Mouse (Mus musculus) limb, embryonic 10.5 days (tissue): ENCODE measurements around the gene Cd93. TPM values are rescaled to one million over a fixed set of nuclear protein-coding genes. Genes with fewer than 3 reads are reported as not detected.
A peak's percentile ranks its signal among the peaks of the same experiment; 100 is the strongest.

Source experiments
- DNase-seq: peaks from one replicate; pipeline ENCODE4 v3.0.0-alpha.2; 2017; ENCODE audit warnings: low spot score
- H3K27ac ChIP-seq: fragments of 300-500 bp; sonication (generic); 2 replicates; pipeline ENCODE4 v1.5.1; 2016; ENCODE audit warnings: mild to moderate bottlenecking
- H3K27me3 ChIP-seq: fragments of 300-500 bp; sonication (generic); 2 replicates; pipeline ENCODE4 v1.6.1; 2016; ENCODE audit warnings: low read depth, mild to moderate bottlenecking; ENCODE audit not compliant: poor library complexity, severe bottlenecking
- H3K36me3 ChIP-seq: fragments of 300-500 bp; sonication (generic); 2 replicates; pipeline ENCODE4 v1.6.1; 2016; ENCODE audit warnings: mild to moderate bottlenecking, moderate library complexity
- H3K4me1 ChIP-seq: fragments of 300-500 bp; sonication (generic); 2 replicates; pipeline ENCODE4 v1.6.1; 2016
- H3K4me3 ChIP-seq: fragments of 300-500 bp; sonication (generic); 2 replicates; pipeline ENCODE4 v1.5.1; 2016; ENCODE audit warnings: mild to moderate bottlenecking, moderate library complexity
- H3K9me3 ChIP-seq: fragments of 300-500 bp; sonication (generic); replicated peaks from 2 replicates; pipeline ENCODE4 v1.6.1; 2016; ENCODE audit warnings: mild to moderate bottlenecking
- WGBS: fragments of 180-500 bp; shearing (Covaris S2); methylation state at CpG from one replicate; pipeline ENCODE4 v1.1.7; 2016; 5-methylcytosine and 5-hydroxymethylcytosine counted together
- polyA plus RNA-seq: library from polyadenylated mRNA; unstranded; fragments of >200 nt; fragmentation: Nextera tagmentation; extraction: Ambion mirVana; gene quantifications from 2 replicates; pipeline ENCODE4 v1.2.1, GENCODE M21; 2016

The Cd93 gene
- polyA plus RNA-seq: 5.0 and 5.5 TPM in 2 replicates

DNA sequence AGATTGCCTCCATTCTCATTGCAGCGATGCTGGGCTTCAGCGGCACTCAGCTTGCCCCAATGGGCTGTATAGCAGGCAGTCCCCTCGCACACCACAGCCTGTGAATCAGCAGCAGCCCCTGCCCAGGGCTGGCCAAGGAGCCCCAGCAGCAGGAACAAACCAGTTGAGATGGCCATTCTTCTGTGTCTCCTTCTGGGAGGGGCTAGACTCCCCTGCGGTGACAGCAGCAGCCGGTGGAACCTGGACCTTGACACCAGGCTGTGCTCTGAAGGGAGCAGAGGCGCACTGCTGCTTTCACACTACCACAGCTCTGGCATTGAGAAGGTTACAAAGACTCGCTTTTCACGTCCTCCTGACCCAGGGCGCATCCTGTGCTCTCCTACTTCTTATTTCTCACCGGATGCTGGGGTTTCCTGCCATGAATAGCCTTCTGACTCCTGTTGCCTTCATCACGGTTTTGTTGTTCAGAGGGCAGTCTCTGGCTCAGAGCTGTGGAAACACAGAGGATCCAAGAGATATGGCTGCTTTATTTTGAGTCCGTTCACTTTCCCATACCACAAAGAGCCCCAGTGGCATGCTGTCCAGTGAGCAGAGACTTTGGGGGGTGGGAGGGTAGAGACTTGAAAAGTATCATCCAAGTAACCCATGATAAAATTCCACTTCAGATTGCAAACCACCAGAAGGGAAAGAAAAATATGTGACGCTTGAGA is at the start of gene Cd93:
Gene Cd93 (minus strand): TSS at position 315 of the 710 bp plus-strand sequence.
- WGBS: 57% methylated on average over 13 of the region's 13 CpGs
- peak within 1 kb of the TSS; percentile 18 for H3K4me3 ChIP-seq
- DNase-seq: no peak
- no peaks in the 10 kb centered on the region for H3K36me3 ChIP-seq
- no peaks in the 10 kb centered on the region for H3K9me3 ChIP-seq
- H3K27ac ChIP-seq: peak within 1 kb of the TSS; percentile 68
- no peaks in the 10 kb centered on the region for H3K4me1 ChIP-seq
- 0 out of 2 replicates have a peak, but pooled peaks cover 4% of the 10 kb centered on the region for H3K27me3 ChIP-seq

DNA sequence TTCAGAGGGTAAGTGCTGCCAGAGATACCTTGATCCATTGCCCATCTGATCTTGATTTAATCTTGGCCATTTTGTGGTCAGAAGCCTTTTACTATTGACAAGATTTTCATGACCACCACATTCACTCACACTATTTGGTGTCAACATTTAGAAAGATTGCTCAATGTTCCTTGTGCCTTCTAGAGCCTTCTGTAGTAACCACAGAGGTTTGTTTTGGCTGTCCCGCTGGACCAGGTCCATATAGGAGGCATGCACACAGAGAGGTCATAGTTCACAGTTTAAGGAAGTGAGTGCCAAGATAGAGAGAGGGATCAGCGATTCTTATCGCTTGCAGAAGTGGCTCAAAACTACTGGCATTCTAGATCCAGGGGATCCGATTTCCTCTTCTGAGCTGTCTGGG is 48.7 kb upstream of the Cd93 start:
- WGBS: 78% methylated on average over 4 of the region's 4 CpGs
- Histone ChIP-seq H3K9me3 (no peaks in the 10 kb centered on the region), H3K27ac (no peak overlapping the region), H3K36me3 (no peaks in the 10 kb centered on the region), H3K4me3 (no peak overlapping the region), H3K27me3 (no peaks in the 10 kb centered on the region), H3K4me1 (no peaks in the 10 kb centered on the region)
- no peak for DNase-seq

DNA sequence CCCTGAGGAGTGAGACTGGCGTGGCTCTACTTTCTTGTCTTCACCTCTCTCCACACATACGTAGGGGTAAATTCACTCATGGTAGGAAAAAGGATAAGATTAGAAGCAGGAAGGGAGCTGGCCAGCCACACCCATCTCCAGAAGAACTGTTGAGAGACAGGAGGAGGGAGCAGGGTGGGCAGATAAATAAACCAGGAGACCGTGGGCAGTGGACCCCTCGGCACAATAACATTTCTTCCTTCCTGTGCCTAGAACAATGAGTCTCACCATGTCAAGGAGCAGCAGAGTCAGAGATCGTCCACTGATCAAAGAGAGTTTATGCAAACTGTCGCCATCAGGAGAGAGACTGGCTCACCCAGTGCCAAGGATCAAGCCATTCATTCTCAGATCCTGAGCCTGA is 46.8 kb upstream of the Cd93 start:
- no peak overlapping the region for H3K27ac ChIP-seq
- H3K9me3 ChIP-seq: no peaks in the 10 kb centered on the region
- no peaks in the 10 kb centered on the region for H3K27me3 ChIP-seq
- no peaks in the 10 kb centered on the region for H3K4me1 ChIP-seq
- H3K4me3 ChIP-seq: no peak overlapping the region
- no peaks in the 10 kb centered on the region for H3K36me3 ChIP-seq
- WGBS: 68% methylated on average over 6 of the region's 6 CpGs
- no peak for DNase-seq

DNA sequence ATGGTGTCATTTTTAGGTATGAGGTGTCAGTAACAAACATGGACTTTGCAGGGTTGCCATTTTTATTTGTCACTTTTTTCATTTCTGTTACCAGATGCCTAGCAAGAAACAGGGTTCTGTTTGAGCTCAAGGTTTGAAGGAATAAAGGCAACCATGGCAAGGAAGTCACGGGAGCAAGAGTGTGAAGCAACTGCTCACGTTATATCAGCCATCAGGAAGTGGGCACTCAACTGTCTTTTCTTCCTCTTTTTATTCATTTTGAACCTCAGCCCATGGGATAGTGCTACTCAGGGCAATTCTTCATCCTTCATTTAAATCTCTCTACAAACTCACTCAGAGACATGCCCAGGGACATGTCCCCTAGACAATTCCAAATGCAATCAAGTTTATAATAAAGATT is 45.5 kb upstream of the Cd93 start:
- no peaks in the 10 kb centered on the region for H3K4me1 ChIP-seq
- no peak overlapping the region for H3K27ac ChIP-seq
- H3K36me3 ChIP-seq: no peaks in the 10 kb centered on the region
- WGBS: 88% methylated on average over 2 of the region's 2 CpGs
- no peaks in the 10 kb centered on the region for H3K9me3 ChIP-seq
- H3K27me3 ChIP-seq: no peaks in the 10 kb centered on the region
- DNase-seq: no peak
- no peak overlapping the region for H3K4me3 ChIP-seq

DNA sequence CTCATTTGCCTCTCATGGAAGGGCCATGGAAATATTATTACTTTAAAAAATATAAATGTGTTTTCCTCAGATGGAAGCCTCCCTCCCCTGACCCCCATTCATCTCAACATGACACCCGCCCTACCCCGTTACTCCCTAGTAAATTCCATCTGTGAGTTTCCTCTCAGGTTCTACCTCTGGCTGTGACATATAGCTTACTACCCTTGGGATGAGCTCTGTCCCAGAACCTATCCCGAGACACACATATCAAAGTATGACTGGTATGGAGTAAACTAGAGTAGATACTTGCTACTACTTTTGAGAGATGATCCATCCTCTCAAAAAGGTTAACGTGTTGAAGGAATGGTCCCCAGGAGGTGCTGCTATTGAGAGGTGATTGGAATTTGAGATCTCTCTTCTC is 42.2 kb upstream of the Cd93 start:
- H3K27ac ChIP-seq: no peak overlapping the region
- no peaks in the 10 kb centered on the region for H3K9me3 ChIP-seq
- no peak overlapping the region for H3K4me3 ChIP-seq
- H3K36me3 ChIP-seq: no peaks in the 10 kb centered on the region
- 94% methylated on average over 4 of the region's 4 CpGs for WGBS
- DNase-seq: no peak
- no peaks in the 10 kb centered on the region for H3K27me3 ChIP-seq
- no peaks in the 10 kb centered on the region for H3K4me1 ChIP-seq

DNA sequence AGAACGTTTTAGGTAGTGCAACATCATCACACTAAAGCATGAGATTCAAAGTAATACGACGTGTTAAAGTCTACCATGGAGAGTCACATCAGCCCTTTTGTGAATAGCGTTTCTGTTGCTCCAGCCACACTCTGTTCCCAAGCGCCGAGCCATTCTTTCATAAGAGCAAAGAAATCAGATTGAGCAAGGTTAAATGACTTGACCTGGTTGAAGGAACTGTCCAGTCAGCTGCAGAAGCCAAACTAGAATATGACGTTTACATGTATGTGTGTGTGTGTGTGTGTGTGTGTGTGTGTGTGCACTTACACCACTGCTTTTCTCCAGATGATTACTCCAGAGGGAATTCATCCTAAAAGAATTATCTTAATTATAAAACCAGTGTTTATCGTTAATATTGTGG is 37.0 kb upstream of the Cd93 start:
- no peak for DNase-seq
- Histone ChIP-seq H3K9me3 (no peaks in the 10 kb centered on the region), H3K36me3 (no peaks in the 10 kb centered on the region), H3K4me3 (no peak overlapping the region), H3K27ac (no peak overlapping the region), H3K27me3 (no peaks in the 10 kb centered on the region), H3K4me1 (no peaks in the 10 kb centered on the region)
- 91% methylated on average over 8 of the region's 8 CpGs for WGBS

DNA sequence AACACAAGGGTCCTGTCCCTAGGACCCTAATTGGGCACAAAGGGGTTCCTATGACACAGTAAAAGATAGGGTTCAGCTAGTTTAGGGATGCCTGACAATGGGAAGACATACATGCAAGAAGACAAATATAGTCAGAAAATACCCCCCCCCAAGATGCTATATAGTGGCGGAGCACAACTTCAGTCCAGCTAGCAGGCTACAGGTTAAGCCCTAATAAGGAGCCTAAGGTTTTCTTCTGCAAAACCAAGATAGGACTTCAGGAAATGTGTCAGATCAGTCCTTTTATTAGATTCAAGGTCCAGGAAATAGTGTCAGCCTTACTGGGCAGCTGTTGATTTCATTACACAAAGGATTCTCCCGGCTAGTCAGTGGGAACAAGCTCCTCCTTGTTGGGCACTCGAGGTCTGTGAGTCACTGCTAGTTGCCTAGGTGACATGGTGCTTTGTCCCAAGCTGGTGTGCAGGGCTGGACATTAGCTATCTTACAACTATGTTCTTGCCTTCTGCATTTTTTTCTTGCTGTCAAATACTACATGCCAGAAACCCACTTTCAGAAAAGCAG is 34.9 kb upstream of the Cd93 start:
- no peak for DNase-seq
- no peaks in the 10 kb centered on the region for H3K36me3 ChIP-seq
- 58% methylated on average over 3 of the region's 3 CpGs for WGBS

DNA sequence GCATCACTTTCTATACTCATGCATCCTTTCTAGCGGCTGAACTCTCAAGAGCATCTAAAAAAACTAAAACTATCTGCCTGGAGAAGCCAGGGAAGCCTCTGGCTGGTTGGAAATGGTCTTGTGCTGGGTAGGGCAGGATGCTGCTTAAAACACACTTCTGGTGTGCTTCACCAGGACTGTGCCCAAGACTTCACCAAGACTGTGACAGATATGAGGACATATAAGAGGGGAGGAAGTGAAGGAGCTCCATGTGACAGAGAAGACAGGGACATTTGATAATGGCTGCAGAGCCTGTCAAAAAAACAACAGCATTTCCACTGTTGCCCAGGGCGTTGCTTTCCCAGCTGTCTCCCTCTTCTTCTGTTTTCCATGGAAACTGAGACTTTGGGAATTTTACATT is 34.0 kb upstream of the Cd93 start:
- no peak for DNase-seq
- WGBS: 88% methylated on average over 2 of the region's 2 CpGs
- Histone ChIP-seq H3K27me3 (no peaks in the 10 kb centered on the region), H3K9me3 (no peaks in the 10 kb centered on the region), H3K36me3 (no peaks in the 10 kb centered on the region), H3K4me1 (no peaks in the 10 kb centered on the region), H3K27ac (no peak overlapping the region), H3K4me3 (no peak overlapping the region)

More for the DNA sequence above, 34.9 kb upstream of the Cd93 start:
- no peaks in the 10 kb centered on the region for H3K9me3 ChIP-seq
- H3K4me1 ChIP-seq: no peaks in the 10 kb centered on the region
- no peak overlapping the region for H3K27ac ChIP-seq
- no peaks in the 10 kb centered on the region for H3K27me3 ChIP-seq
- H3K4me3 ChIP-seq: no peak overlapping the region

DNA sequence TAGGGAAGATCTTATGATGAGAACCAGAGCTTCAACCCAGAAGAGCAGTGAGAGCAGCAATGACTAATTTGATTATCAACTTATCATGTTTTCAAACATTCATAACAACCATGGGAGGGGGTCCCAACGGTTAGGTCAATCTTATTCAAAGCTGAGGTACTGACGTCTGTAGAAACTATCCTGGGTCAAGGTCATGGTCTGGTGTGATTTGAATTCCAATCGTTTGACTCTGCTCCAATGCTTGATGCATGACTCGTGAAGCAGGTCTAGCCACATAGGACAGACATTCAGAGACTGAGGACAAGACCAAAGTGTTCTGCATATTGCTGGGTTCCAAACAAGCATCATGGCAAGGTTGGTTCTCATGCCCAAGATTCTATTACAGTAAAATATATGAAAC is 33.2 kb upstream of the Cd93 start:
- WGBS: 83% methylated on average over 4 of the region's 4 CpGs
- no peaks in the 10 kb centered on the region for H3K4me1 ChIP-seq
- no peaks in the 10 kb centered on the region for H3K36me3 ChIP-seq
- no peaks in the 10 kb centered on the region for H3K27me3 ChIP-seq
- H3K4me3 ChIP-seq: no peak overlapping the region
- DNase-seq: no peak
- H3K9me3 ChIP-seq: no peaks in the 10 kb centered on the region
- H3K27ac ChIP-seq: no peak overlapping the region

DNA sequence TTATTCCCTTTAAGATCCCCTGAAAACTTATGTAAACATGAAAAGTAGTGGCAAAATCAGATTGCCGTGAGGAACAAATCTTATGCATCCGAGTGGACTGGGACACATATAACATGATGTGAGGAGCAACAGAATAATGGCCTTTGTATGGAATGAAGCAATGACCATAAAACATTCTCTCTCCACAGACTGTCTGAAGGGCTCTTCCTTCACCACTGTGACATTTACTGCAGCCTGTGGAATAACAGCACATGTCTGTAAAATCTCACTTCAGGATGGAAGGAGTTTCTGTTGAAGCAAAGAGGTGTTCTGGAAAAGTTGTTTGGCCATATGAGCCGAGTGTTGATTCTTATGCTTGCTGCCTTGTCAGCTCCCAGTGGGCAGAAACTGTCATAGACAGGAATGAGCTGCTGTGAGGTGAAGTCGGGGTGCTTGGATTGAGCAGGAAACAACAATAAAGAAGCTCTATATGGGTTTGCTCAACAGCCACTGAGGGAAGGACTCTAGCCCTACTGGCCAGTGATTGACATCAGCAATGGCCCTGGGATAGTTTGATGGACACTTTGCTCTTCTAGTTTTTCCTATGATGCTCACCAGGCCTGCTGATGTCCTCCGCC is 32.6 kb upstream of the Cd93 start:
- WGBS: 84% methylated on average over 5 of the region's 5 CpGs
- Histone ChIP-seq H3K27me3 (no peaks in the 10 kb centered on the region), H3K4me3 (no peak overlapping the region), H3K27ac (no peak overlapping the region), H3K36me3 (no peaks in the 10 kb centered on the region), H3K4me1 (no peaks in the 10 kb centered on the region), H3K9me3 (no peaks in the 10 kb centered on the region)
- no peak for DNase-seq

DNA sequence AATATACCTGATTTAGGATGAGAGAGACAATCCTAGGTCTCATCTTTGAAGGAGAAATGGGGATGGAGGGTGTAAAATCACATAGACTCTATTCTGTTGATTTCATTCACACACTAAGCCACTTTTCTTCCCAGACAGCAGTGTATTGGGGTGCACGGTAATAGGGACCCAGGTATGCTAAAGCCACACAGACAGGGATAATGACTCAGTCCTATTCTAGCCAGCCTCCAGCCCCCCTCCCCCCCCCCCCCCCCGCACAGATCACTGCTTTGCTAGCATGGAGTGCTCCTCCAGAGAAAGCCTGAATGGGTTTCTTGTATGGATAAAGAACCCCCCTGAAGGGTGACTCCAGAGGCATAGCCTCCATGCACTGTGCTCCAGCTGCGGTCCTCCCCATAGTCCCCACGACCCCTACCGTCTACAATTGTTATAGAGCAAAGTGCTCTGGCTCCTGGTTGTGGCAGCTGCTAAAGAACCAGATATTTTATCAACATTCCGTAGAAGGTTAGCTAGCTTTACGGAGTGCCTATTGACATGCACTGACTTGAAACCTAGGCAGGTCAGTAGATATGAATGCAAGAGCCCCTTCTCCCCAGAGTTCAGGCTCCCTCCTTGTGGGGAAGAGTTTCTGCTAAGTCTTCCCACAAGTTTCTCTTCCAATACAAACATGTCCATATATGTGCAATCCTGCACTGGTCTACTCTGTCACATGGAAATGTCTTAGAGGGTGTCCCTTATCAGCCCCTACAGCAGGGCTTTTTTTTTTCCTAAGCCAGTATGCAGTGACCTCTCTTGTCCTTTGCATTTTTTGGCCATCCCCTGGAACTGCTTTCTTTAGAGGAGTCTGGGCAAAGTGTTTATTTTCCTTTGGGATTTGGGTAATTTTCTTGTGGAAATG is 26.2 kb upstream of the Cd93 start:
- H3K36me3 ChIP-seq: no peaks in the 10 kb centered on the region
- no peak overlapping the region for H3K4me3 ChIP-seq
- no peaks in the 10 kb centered on the region for H3K4me1 ChIP-seq
- H3K27ac ChIP-seq: no peak overlapping the region
- H3K9me3 ChIP-seq: no peaks in the 10 kb centered on the region
- DNase-seq: no peak
- no peaks in the 10 kb centered on the region for H3K27me3 ChIP-seq
- WGBS: 70% methylated on average over 6 of the region's 7 CpGs

DNA sequence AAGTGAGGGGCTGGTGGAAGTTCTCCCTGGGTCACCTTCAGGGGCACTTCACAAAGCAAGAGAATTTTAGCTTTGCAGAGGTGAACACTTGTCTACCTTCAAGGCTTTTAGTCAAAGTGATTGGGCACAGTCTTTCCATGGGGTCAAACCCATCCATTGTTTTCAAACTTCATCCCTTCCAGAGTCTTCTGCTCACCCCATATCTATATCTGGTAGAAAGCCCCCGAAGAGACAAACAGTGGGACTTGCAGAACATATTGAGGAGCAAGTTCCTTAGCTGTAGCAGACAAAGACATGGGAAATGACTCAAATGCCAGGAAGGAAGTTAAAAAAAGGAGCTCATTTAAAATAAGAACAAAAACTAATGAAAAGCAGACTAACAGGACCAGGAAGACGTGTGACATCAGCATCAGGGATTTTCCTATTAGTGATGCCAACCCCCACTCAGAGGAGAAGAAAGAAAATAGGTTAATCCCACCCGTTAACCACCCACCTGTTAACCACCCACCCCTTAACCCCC is 24.6 kb upstream of the Cd93 start:
- no peaks in the 10 kb centered on the region for H3K27me3 ChIP-seq
- H3K36me3 ChIP-seq: no peaks in the 10 kb centered on the region
- WGBS: 73% methylated on average over 3 of the region's 3 CpGs
- DNase-seq: no peak
- H3K9me3 ChIP-seq: no peaks in the 10 kb centered on the region
- H3K27ac ChIP-seq: no peak overlapping the region
- H3K4me1 ChIP-seq: no peaks in the 10 kb centered on the region
- no peak overlapping the region for H3K4me3 ChIP-seq
